Mouse (Mus musculus): ENCODE measurements at regions not wholly inside any gene's neighbourhood (a gene's known extent, or its start where the extent isn't known, plus 50 kb on each side); places are given as distances from the start of the nearest gene placed in this dataset.

DNA sequence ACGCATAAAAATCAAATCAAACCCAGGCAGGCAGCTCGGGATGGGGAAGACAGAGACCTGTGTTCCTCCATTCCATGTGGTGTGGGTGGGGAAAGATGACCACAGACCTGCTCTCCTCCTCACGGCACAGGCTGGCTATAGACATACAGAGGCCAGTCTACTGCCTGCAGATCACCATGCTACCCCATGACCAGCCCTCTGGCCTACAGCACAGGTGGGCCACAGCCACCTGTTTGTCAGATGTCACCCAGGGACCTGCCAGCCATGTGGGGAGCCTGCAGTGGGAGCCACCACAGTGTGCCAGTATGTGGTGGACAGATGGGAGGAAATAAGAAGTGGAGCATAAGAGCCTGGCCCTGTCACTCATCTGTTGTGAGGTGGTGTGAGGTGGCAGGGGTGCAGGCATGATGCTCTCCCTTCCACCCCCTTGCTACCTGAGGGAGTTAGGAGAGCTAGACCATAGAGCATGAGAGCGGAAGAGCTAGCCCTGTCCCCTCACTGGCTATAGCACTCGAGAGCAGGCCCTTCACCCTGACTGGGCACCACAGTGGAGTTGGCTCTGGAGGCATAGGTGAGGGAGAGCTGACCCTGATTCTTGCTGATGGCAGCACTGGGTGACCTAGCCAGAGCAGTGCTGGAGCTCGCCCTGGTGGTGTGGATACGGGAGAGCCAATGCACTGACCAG is 76.6 kb downstream of the Ramp3 start:
- DNase-seq (ENCODE audit: low spot score in 2 of 2): no peak
- intact Hi-C loops (cut with DNase I): no loop called here

DNA sequence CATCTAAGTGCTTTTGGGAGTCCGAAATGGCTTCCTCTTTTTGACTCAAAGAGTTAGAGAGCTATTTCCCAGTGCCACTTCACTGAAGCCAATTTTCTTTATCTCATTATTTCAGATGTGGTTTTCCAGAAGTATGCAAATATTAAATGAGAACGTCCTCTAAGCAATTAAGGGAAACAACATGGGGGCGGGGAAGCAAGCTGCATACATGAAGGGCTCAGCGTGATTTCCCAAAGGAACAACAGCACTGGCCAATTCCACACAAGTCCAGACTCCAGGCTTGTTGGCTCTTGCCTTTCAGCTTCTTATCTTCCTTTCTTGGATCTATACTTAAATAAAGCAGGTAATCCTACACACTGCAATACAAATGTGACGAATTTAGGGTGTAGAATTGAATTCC is 73.2 kb downstream of the Ramp3 start:
- DNase-seq (ENCODE audit: low spot score in 2 of 2): no peak
- intact Hi-C loops (cut with DNase I): no loop called here
